Mouse (Mus musculus) gastrocnemius, postnatal 4 days (tissue): ENCODE data around the gene Arhgap29. TPM values are rescaled to one million over a fixed set of nuclear protein-coding genes. Genes with fewer than 3 reads are reported as not detected.

Experiments used
- DNase-seq, 2 experiments: peaks; one replicate each; pipeline ENCODE4 v3.0.0; 2021 to 2022; ENCODE audit warnings: low spot score in 2 of 2, mixed read lengths in 2 of 2
- total RNA-seq, 2 experiments: library from RNA; stranded (reverse); gene quantifications; 2 replicates each; pipeline ENCODE4 v1.2.3; 2021

The Arhgap29 gene
- total RNA-seq, 2 experiments from 2014 or later = 87.7 to 101 TPM

GRCm38 (mm10) chr3:121999934-122000333 lies 47.6 kb downstream of the Arhgap29 start:
- no peak for DNase-seq

DNA sequence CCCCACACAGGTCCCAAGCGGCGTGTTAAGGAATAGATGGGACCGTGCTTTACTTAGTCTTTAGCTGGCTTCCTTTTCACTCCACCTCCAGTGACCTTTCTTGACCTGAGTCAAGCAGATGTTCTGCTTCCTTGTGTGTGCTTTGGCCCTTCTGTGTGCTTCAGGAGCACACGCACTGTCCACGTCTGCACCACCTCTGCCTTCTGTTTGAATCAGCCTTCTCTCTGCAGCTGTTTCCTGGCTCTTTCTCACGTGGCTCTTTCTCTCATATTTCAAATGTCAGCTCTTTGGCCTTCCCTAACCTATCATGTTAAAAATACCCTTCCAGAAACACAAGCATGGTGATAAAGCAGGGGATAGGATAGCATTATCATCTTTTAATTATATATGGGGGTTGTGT lies 49.2 kb downstream of the Arhgap29 start:
- no peak for DNase-seq

GRCm38 (mm10) chr3:122009818-122010217 lies 57.5 kb downstream of the Arhgap29 start:
- DNase-seq = no peak

DNA sequence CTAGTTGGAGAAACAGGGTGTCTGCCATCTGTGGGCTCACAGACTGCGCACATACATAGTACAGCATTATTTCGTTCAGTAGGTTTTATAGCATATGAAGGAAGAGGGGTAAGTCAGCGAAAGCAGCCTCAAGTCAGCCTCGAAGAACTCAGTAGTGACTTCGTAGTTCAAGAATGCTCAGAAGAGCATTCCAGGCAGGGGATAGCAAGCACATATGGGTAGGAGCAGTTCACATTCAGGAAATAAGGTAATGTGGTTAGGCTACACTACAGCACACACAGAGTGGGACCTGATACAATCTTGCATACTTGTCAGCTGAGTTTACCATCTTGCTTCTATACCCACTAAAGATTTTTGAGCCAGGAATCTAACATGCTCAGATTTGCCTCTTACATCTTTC lies 58.0 kb downstream of the Arhgap29 start:
- DNase-seq = no peak

DNA sequence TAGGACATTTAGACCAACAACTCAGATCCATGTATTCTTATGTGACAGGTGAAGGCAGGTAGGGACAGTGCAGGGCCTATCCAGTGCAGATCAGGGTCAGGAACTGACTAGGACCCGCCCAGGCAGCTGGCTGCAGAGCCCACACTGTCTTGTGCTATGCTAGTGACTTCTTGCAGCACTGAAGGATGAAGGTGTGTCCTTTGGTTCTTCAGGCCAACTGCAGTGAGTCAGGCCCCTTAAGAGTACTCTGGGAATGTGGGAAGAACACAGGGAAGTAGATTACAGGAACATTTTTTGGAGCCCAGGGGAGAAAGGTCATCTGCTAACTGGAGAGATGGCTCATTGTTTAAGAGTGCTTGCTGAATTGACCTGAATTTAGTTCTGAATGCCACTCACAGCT lies 60.1 kb downstream of the Arhgap29 start:
- no peak for DNase-seq

DNA sequence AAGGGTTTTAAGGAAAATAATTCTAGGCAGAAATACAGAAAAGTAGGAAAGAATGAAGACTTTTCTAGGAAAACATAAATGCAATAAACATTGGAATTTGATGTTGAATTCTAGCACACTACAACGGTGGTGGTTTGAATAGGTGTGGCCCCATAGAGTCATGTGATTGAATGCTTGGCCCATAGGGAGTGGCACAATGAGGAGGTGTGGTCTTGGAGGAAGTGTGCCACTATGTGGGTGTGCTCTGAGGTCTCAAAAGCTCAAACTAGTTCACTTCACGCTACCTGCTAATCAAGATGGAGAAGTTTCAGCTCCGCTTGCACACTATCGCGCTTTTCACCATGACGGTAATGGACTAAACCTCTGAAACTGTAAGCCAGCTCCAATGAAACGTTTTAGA lies 66.1 kb downstream of the Arhgap29 start:
- DNase-seq = no peak

GRCm38 (mm10) chr3:122019159-122019558 lies 66.8 kb downstream of the Arhgap29 start:
- DNase-seq = no peak

DNA sequence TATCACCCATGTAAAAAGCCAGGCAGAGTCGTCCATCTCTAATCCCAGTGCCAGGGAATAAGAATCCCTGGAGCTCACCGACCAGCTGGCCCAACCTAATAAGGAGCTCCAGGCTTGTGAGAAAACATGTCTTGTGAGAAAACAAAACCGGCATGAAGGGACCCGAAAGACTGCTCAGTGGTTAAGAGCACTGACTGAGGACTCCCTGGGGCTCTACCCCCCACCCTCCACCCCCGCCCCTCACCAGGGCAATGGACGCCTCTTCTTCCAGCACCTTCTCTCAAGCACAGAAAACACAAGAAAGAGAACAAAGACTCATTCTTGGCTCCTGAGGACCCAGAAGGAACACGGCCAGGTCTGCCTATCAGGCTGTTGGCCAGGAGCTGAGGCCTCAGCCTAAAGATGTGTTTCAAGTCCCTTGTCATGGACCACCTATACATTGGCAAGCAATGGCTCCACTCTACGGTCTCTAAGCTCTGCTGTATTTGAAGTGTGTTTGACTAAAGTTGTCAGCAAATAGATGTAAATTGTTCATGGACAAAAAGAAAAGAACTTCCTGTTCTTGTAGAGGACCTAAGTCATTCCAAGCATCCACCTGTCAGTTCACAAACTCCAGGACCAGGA lies 68.8 kb downstream of the Arhgap29 start:
- DNase-seq = no peak

DNA sequence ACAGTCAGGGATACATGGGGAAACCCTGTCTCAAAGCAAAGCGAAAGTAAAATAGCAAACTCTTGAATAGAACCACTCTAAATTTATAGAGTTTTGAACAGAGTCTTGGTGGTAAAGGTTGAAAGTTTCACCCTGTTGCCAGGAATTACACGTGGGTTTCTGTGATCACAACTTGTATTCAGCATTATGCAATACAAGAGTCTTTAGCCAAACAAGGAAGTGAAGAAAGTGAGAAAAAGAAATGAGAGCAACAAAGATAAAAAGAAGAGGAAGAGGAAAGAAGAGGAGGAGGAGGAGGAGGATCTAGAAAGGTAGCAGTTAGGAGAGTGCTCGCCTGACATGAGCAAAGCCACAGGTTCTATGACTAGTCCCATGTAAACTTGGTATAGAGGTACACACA lies 70.0 kb downstream of the Arhgap29 start:
- DNase-seq = no peak

- DNase-seq = no peak
These were observed 74.3 kb downstream of the Arhgap29 start for GRCm38 (mm10) chr3:122026676-122027075.

GRCm38 (mm10) chr3:122027776-122028175 lies 75.4 kb downstream of the Arhgap29 start:
- DNase-seq = no peak

DNA sequence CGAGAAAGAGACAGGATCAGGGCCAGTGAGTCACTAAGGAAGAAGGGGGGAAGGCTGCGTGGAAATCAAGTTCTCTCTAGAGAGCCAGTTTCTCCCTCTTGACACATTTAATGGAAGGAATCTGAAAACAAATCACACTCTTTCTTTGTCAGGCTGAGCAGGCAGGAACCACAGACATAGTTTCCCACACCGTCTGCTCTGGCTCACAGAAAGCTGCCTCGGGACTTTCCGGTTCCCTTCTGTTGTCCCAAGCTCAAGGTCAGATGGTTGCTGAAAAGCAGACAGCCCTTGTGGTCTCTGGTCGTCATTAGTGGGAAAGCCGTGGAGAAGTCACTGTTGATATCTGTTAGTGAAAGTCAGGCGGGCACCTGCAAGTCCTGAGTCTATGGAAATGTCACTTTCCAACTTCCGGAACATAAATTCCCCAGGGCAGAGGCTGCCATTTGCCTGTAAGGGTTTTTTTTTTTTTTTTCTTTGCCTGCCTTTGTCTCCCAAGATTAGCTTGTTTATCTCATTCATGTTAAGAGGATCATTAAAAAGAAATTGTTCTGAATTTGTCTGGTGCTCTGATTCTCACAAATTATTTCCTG lies 81.0 kb downstream of the Arhgap29 start:
- DNase-seq = no peak

- DNase-seq = no peak
These were observed 81.9 kb downstream of the Arhgap29 start for GRCm38 (mm10) chr3:122034240-122034639.

- DNase-seq = no peak
These were observed 82.8 kb downstream of the Arhgap29 start for GRCm38 (mm10) chr3:122035092-122035491.

DNA sequence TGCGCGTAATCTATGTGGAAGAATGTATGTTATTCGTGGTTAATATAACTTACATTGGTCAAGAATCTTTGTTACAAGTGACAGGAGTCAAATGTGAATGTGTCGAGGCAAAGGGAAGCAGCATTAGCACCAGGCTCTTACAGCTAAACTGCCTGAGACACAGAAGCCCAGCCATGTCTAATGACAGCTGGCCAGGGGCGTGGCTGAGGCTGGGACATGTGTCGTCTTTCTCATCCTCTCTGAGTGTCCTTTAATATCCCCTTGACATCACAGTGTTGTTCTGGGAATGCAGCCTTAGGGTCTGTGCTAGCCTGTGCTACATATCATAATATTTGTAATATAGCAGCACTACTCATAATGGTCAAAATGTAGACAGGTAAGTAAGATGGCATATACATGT lies 88.2 kb downstream of the Arhgap29 start:
- DNase-seq = no peak

- DNase-seq = no peak
These were observed 90.8 kb downstream of the Arhgap29 start for GRCm38 (mm10) chr3:122043102-122043501.

- no peak for DNase-seq
These were observed 91.6 kb downstream of the Arhgap29 start, which contains the start of gene Abca4 for GRCm38 (mm10) chr3:122043799-122044547. Gene Abca4 (plus strand): TSS chr3:122044443.

DNA sequence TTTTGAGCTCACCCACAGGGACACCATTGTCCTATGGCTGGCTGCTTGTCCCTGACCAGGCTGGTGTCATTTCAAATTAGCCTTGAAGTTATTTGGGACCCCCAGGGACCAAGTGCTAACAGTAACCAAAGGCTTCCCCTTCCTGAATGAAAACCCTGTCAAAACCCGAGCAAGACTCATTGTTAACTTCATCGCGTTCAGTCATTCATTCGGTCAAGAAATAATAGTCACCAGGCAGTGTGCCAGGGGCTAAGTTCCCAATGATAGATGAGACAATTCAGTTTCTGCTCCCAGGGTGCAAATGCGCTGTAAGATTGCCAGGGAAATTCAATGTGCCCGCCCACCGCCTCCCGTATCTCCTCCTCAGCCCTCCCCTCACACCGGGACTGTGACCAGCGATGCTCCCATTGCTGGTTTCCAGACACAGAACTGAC lies 93.9 kb downstream of the Arhgap29 start:
- DNase-seq = peak; percentile 49 to 77

GRCm38 (mm10) chr3:122047402-122047801 lies 95.1 kb downstream of the Arhgap29 start:
- DNase-seq = no peak

DNA sequence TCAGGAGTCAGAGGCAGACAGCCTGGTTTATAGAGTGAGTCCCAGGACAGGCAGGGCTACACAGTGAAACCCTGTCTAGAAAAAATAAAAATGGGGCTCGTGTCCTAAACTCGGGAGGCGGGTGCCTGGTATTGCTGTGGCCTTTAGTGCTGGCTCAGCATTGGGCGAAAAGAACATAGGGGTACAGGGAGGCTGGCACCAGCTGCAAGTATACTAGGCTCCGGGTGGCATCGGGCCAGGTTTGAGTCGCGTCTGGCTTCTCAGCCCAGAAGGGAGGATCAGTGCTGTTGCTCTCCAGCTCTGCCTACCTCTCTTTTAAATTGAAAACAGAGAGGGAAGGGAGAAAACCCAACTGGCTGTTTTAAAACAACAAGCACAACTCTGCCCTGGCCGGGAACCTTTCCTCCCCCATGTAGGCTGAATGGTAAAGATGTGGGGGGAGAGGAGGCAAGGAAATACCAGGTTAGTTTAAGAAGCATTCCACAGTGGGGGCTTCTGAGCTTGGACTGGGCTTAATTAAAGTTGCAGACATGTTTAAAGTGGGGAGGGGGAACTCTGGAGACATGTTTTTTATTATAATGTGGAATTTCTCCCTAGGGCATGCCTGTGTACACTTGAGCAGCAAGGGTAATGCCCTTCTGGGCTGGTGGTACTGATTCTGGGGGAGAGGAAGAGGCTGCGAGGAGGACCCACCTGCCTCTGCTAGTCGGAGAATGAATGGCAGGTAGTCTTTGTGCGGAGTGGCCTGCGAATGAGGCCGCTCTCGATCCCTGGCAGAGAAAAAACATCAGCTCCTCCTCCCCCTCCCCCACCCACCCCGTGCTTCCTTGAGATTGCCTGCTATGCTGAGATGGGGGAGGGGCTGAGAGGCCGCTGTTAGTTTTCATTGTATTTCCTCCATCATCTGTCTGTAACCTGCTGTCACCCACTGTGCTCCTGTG lies 95.8 kb downstream of the Arhgap29 start:
- peak; percentile 53 to 78 for DNase-seq

GRCm38 (mm10) chr3:122049158-122049557 lies 96.8 kb downstream of the Arhgap29 start:
- DNase-seq = no peak
